Mouse (Mus musculus) ovary, postnatal 10 days (tissue): Measurements from ENCODE around the gene Pex11a.
"Not testable (repeated sequence)": the region's sequence is repeated elsewhere in the genome, so short reads cannot be mapped to it uniquely, and the experiment has no call there.

ENCODE experiments used
- DNase-seq: peaks from one replicate; pipeline ENCODE4 v3.0.0; 2022; ENCODE audit warnings: low spot score

The Pex11a gene

GRCm38 (mm10) chr7:79742659-79743536 is at the start of gene Pex11a, which contains the start of gene Wdr93:
Gene Pex11a, minus strand, starts transcription at chr7:79743131.
Gene Wdr93, plus strand, starts transcription at chr7:79743163.
- peak; percentile 41 for DNase-seq

GRCm38 (mm10) chr7:79789812-79790211 is 46.9 kb upstream of the Pex11a start:
- not testable (repeated sequence) for DNase-seq

GRCm38 (mm10) chr7:79786295-79786694 is 43.4 kb upstream of the Pex11a start:
- peak; percentile 48 for DNase-seq

GRCm38 (mm10) chr7:79782516-79782855 is 39.6 kb upstream of the Pex11a start:
- DNase-seq, result no peak

- no peak for DNase-seq
Observed at GRCm38 (mm10) chr7:79781826-79782515, 39.0 kb upstream of the Pex11a start.

GRCm38 (mm10) chr7:79780647-79781626 is 38.0 kb upstream of the Pex11a start:
- peak; percentile 59 for DNase-seq

- no peak for DNase-seq
Observed at GRCm38 (mm10) chr7:79771561-79772512, 28.9 kb upstream of the Pex11a start.

GRCm38 (mm10) chr7:79769664-79770063 is 26.7 kb upstream of the Pex11a start:
- no peak for DNase-seq

- DNase-seq, result no peak
Observed at GRCm38 (mm10) chr7:79765991-79766390, 23.1 kb upstream of the Pex11a start.

- no peak for DNase-seq
Observed at GRCm38 (mm10) chr7:79762106-79762505, 19.2 kb upstream of the Pex11a start.

- no peak for DNase-seq
Observed at GRCm38 (mm10) chr7:79761124-79761876, 18.4 kb upstream of the Pex11a start.

- DNase-seq, result no peak
Observed at GRCm38 (mm10) chr7:79759766-79760165, 16.8 kb upstream of the Pex11a start.

- no peak for DNase-seq
Observed at GRCm38 (mm10) chr7:79758176-79758575, 15.2 kb upstream of the Pex11a start.

GRCm38 (mm10) chr7:79756334-79756733 is 13.4 kb upstream of the Pex11a start:
- DNase-seq, result no peak

- DNase-seq, result no peak
Observed at GRCm38 (mm10) chr7:79749511-79749910, 6.6 kb upstream of the Pex11a start.

- DNase-seq, result no peak
Observed at GRCm38 (mm10) chr7:79747659-79748058, 4.7 kb upstream of the Pex11a start.

GRCm38 (mm10) chr7:79744585-79744984 is 1.7 kb upstream of the Pex11a start:
- DNase-seq, result no peak

- DNase-seq, result no peak
Observed at GRCm38 (mm10) chr7:79744051-79744450, 1.1 kb upstream of the Pex11a start.

- no peak for DNase-seq
Observed at GRCm38 (mm10) chr7:79742277-79742658, 663 bp downstream of the Pex11a start.

GRCm38 (mm10) chr7:79740279-79740678 is 2.7 kb downstream of the Pex11a start:
- no peak for DNase-seq
